Mouse (Mus musculus): ENCODE results near the gene Ddi2.

- no peak for TF ChIP-seq POLR2A (IDR thresholded peaks at IDR 0.05; ENCODE audit: low read depth, low read length)
- no peak for TF ChIP-seq CTCF (IDR thresholded peaks at IDR 0.05; ENCODE audit: borderline replicate concordance, insufficient read depth, low read length)
Measured at GRCm38 (mm10) chr4:141717633-141718032, 5.6 kb downstream of the Ddi2 start.

Measured in embryonic fibroblast, embryonic 13.5 days (primary cell).